Mouse (Mus musculus): ENCODE data around the gene Zcchc17.

- no peak for TF ChIP-seq CTCF (IDR thresholded peaks at IDR 0.05; ENCODE audit: control insufficient read depth, insufficient read depth, insufficient replicate concordance, low read depth, low read length)
- no peak for TF ChIP-seq POLR2A (IDR thresholded peaks at IDR 0.05; ENCODE audit: control insufficient read depth, low read depth, low read length)
Measured at GRCm38 (mm10) chr4:130276573-130277176, 83.1 kb downstream of the Zcchc17 start.
